Mouse (Mus musculus) induced T-regulatory cell, adult 2 months (primary cell): ENCODE data around the gene Prkcz.
"Not testable (repeated sequence)": the region's sequence is repeated elsewhere in the genome, so short reads cannot be mapped to it uniquely, and the experiment has no call there.

ENCODE experiments used
- DNase-seq: peaks from one replicate; pipeline ENCODE4 v3.0.0-alpha.2; 2012; ENCODE audit warnings: low read depth

Gene Prkcz

GRCm38 (mm10) chr4:155283585-155283984 lies 77.6 kb downstream of the Prkcz start:
- DNase-seq = no peak

- DNase-seq = no peak
These were observed 78.1 kb downstream of the Prkcz start for GRCm38 (mm10) chr4:155283001-155283503.

- DNase-seq = no peak
These were observed 78.9 kb downstream of the Prkcz start for GRCm38 (mm10) chr4:155282231-155282630.

GRCm38 (mm10) chr4:155281652-155282051 lies 79.5 kb downstream of the Prkcz start:
- DNase-seq = no peak

GRCm38 (mm10) chr4:155281227-155281626 lies 79.9 kb downstream of the Prkcz start:
- no peak for DNase-seq

GRCm38 (mm10) chr4:155280768-155281121 lies 80.4 kb downstream of the Prkcz start:
- DNase-seq = no peak

GRCm38 (mm10) chr4:155279926-155280767 lies 81.0 kb downstream of the Prkcz start:
- DNase-seq = peak; percentile 13

- peak; percentile 32 for DNase-seq
These were observed 82.1 kb downstream of the Prkcz start for GRCm38 (mm10) chr4:155279054-155279453.

- no peak for DNase-seq
These were observed 83.2 kb downstream of the Prkcz start for GRCm38 (mm10) chr4:155277963-155278362.

- no peak for DNase-seq
These were observed 86.3 kb downstream of the Prkcz start for GRCm38 (mm10) chr4:155274851-155275250.

- DNase-seq = no peak
These were observed 86.7 kb downstream of the Prkcz start for GRCm38 (mm10) chr4:155274451-155274850.

GRCm38 (mm10) chr4:155268382-155268781 lies 92.8 kb downstream of the Prkcz start:
- peak; percentile 58 for DNase-seq

GRCm38 (mm10) chr4:155267639-155268175 lies 93.5 kb downstream of the Prkcz start:
- no peak for DNase-seq

- no peak for DNase-seq
These were observed 94.1 kb downstream of the Prkcz start for GRCm38 (mm10) chr4:155267047-155267543.

GRCm38 (mm10) chr4:155264521-155265321 lies 96.4 kb downstream of the Prkcz start:
- DNase-seq = no peak

GRCm38 (mm10) chr4:155252253-155252652 lies 108.9 kb downstream of the Prkcz start:
- no peak for DNase-seq

- no peak for DNase-seq
These were observed 110.0 kb downstream of the Prkcz start for GRCm38 (mm10) chr4:155251147-155251546.

- no peak for DNase-seq
These were observed 110.6 kb downstream of the Prkcz start for GRCm38 (mm10) chr4:155250361-155251117.

GRCm38 (mm10) chr4:155249648-155250351 lies 111.4 kb downstream of the Prkcz start, which contains the start of gene Faap20:
Gene Faap20, plus strand, starts transcription at chr4:155249802.
- DNase-seq = peak; percentile 92

- DNase-seq = peak; percentile 97
These were observed 111.9 kb downstream of the Prkcz start for GRCm38 (mm10) chr4:155249257-155249647.

GRCm38 (mm10) chr4:155248054-155248453 lies 113.1 kb downstream of the Prkcz start:
- DNase-seq = not testable (repeated sequence)
